Mouse (Mus musculus) right cerebral cortex, postnatal 10 days (tissue): ENCODE measurements at regions not wholly inside any gene's neighbourhood (a gene's known extent, or its start where the extent isn't known, plus 50 kb on each side); places are given as distances from the start of the nearest gene placed in this dataset.

ENCODE experiments used
- DNase-seq, 2 experiments: peaks; one replicate each; pipeline ENCODE4 v3.0.0; 2021; ENCODE audit warnings: low spot score in 2 of 2

DNA sequence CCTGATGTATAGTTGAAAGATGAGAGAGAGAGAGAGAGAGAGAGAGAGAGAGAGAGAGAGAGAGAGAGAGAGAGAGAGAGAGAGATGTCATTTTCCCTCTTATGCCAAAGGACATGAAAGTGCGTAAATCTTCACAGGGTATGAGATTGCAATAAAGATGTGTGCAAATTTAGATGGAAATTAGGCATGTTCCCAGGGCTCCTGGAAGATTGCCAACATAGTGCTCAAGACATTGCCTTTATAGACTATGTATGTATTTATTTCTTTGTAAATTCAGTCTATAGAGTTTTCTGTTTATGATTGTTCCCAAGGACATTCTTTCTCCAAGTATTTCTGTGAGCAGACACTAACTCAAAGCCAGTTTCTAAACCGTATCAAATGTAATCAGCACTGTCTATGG lies 376.5 kb upstream of the Zeb2 start:
- no peak for DNase-seq

DNA sequence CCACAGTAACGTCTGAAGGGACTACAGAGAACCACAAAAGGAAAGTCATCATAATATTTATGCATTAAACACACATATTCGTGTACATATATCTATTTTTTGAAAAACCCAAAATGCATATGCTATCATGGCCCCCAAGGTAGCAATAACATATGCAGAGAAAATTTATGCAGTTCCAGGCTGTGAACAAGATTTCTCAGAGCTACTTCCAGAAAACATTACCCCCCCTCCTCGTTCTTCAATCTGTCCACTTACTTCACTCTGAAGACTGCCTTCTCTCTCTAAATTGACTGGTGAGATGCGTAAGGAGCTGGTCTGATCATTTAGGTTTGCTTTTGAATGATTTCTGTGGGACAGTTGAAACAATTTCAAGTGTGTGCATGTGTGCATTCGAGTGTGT lies 369.3 kb upstream of the Zeb2 start:
- no peak for DNase-seq

DNA sequence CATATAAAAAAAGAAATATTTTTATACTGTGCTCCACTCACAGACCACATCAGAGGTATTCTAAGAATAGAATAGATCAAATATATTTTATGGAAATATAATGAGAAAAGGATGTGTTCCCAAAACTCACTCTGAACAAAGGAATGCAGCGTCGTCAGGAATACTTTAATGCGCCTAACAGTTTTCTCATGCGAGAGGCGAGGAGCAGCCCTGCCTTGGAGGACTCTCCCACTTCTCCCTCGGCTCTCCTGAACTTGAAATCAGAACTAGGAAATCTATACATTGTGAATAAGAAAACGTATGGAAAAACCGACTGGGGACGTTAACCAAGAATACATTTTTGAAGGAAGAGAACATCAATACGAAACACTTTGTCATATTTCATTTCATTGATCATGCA lies 368.3 kb upstream of the Zeb2 start:
- no peak for DNase-seq

GRCm38 (mm10) chr2:45480671-45481070 lies 363.5 kb upstream of the Zeb2 start:
- DNase-seq: no peak

- DNase-seq: no peak
Observed at GRCm38 (mm10) chr2:45475996-45476395, 358.8 kb upstream of the Zeb2 start.

DNA sequence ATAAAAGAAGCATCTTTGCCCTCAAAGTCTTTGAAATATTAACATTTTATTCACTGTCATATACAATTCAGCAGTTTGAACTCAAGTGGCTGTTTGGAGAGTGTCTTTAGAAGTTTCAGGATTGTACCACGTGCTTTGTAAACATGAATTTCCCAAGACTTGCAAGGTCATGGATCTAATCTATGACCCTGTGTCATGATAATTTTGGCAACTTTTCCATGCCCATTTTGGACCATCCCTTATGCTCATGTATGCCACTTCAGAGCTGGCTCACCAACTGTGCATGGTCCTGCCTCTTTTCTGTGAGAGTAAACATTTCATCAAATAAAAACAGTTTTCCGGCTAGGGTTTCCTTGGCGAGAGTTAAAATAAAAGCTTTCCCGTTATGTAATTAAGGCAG lies 347.1 kb upstream of the Zeb2 start:
- DNase-seq: no peak

GRCm38 (mm10) chr2:45459410-45459809 lies 342.2 kb upstream of the Zeb2 start:
- no peak for DNase-seq

DNA sequence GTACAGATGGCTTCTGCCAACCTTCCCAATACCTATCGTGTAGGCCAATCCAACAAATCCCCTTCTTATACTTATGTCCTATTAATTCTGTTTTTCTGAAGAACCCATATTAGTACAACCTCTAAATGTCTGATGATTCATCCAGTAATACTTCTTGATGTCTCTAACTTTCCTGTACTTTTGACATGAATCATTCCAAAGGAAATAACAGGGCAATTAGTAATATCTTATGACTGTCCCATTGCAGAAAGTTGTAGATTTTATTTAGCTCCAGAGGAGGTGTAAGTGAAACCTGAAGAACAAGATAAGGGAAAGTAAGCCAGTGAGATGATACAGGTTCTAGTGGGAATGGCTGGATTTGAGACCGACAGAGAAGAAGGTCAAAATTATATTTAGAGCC lies 337.6 kb upstream of the Zeb2 start:
- no peak for DNase-seq

- no peak for DNase-seq
Observed at GRCm38 (mm10) chr2:45439146-45439545, 322.0 kb upstream of the Zeb2 start.

- no peak for DNase-seq
Observed at GRCm38 (mm10) chr2:45438739-45439138, 321.5 kb upstream of the Zeb2 start.

DNA sequence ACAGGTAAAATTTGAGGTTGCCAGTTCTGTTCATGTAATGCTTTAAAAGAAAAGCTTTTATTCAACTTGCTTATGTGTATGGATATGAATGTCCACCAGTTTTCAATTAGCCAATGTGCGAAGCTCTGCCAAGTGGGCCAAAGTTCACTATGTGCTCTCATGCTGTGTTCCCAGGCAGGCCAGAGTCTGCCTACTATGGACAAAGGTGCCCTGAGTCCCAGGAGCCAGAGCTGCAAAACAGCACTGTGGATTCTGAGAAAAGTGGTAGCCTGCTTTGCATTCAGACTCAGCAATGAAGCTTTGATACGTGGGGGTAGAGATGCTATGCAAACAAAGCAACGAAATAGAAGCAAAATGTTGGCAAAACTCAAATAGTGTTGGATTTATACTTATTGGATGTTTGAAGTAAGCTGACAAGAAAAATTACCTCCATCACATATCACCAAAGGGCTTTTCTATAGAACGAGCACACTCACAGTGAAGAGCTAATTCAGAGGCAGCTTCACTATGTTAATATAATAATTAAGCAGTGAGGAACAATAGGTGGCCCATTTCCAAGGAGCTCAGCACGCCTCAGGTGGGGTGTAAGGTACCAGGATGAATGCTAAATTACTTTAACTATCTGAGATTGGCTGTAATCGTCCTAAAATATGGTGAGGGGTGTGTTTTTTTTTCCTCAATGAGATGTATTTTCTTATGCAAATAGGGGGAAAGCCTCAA lies 318.2 kb upstream of the Zeb2 start:
- DNase-seq: peak; percentile 24 to 28

GRCm38 (mm10) chr2:45434789-45435188 lies 317.6 kb upstream of the Zeb2 start:
- no peak for DNase-seq

DNA sequence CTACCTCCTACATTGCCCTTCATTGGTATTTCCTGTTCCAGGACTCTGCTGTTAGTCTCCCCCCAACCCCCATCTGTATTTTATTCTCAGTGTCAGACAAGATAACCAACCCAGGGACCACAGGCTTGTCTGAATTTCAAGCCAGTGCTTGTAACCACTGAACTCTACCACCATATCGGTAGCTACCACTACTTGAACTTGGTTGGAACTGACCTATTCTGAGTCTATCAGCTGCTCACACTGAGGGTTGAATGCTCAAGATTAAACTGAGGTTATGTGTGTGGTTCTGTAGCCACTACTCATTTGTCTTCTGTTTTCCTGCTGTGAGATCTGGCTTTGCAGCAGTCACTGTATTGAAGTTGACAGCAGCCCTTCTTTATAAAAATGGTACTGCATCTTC lies 317.0 kb upstream of the Zeb2 start:
- no peak for DNase-seq

GRCm38 (mm10) chr2:45431366-45431765 lies 314.2 kb upstream of the Zeb2 start:
- no peak for DNase-seq

DNA sequence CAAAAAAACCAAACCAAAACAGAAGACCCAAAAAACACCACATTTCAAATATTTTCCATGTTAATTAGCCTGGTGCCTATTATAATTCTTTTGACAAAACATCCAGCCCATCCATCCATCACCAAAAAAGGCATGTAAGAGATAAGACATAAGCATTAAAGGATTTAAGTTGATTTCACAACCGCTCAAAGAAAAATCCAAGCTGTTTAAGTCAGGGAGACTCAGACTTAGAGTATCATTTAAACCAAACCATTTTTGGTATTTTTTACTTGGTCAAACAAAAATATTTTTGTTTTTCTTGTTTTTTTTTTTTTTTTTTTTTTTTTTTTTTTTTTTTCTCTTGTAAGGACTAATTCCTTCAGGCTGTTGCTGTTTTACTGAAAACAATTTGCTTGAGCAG lies 304.6 kb upstream of the Zeb2 start:
- no peak for DNase-seq

DNA sequence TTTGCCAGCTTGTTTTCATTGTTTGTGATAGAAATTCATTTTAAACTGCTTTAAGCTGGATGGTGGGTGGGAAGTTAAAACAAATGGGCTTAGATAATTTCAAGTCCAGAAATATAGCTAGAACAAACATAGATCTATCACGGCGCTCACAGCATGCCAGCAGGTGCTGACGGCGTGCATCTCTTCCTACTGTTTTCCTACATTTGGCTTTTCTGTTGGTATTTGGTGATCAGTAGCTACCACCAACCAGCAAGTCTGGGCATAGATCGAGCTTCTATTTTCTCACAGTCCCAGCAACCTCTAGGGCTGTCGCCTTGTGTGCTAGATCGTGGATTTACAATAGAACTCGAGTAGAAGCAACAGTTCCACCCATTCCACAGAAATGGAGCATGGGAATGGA lies 290.9 kb upstream of the Zeb2 start:
- DNase-seq: no peak

GRCm38 (mm10) chr2:45389902-45390492 lies 272.8 kb upstream of the Zeb2 start:
- no peak for DNase-seq

DNA sequence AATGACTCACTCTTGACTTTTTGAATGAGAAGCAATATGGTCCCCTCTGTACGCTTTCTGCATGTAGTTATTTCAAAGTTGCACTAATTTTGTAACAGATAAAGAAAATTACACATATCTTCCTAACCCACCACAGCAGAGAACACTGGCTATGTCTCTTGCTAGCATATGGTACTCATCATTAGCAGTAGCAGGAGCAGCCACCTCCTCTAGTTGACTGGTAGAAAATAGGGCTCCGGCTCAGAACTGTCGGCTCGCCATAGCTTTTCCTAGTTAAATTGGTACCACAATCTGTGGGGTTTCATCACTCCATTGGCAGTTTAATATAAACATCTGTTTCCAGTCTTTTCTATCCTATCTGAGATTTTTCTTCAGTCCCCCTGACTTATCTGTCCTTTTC lies 254.1 kb upstream of the Zeb2 start:
- no peak for DNase-seq

- DNase-seq: no peak
Observed at GRCm38 (mm10) chr2:45370615-45370968, 253.4 kb upstream of the Zeb2 start.

- DNase-seq: no peak
Observed at GRCm38 (mm10) chr2:45369914-45370614, 252.9 kb upstream of the Zeb2 start.

DNA sequence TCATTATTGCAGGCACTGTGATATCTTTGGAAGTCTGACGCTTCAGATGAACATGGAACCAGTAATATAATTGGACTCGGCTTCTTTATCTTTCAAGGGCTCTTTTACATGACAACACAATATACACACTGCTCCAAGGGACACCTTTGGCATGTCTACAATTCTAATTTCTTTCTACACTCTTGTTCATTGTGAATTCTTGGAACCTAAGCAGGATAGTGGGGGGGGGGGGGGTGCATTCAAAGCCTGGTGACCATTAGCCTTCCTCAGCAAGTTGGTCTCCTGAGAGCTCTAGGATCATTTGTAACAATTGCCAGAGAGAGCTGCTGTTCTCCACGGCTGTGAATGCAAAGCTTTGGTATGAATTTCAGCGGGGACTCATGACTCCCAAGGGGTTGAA lies 252.2 kb upstream of the Zeb2 start:
- no peak for DNase-seq

DNA sequence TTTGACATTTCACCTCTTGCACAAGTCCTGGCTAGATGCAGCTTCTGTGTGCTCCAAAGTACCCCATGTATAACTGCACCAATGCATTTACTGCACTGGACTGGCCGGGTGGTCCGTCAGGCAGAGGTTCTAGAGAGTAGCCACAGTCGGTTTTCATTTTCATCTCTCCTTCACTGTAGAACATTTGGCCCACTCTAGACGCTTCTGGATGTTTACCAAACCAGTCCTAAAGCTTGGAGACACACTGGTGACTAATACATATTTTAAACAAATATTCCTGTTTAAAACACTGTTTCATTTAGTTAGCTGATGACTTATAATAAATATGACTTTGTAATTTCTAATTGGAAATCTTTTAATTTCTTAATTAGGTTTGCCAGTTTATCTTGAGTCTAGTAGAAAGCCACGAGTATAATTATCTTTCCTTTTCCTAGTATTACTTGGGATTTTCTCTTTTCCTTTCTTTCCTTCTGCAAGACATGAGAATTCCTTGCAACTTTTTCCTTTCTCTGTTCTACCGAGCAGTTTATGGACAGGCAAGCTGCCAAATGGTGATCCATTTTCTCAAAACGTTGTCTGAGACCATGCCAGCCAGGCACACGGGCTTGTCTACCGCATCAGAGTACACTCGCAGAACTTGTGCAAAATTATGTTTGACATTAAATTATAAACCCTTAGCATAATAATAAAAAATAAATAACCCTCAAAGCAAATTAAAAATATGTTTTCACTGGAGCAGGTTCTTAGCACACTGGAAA lies 250.4 kb upstream of the Zeb2 start:
- peak in 1 of 2 experiments; percentile 28 for DNase-seq

GRCm38 (mm10) chr2:45357266-45357665 lies 240.1 kb upstream of the Zeb2 start:
- DNase-seq: no peak
